Mouse (Mus musculus): Measurements from ENCODE around the gene Eif5a.
A peak's percentile ranks its signal among the peaks of the same experiment; 100 is the strongest.
"Not testable (repeated sequence)": the region's sequence is repeated elsewhere in the genome, so short reads cannot be mapped to it uniquely, and the experiment has no call there.

The Eif5a gene

GRCm38 (mm10) chr11:69921114-69922011 lies at the start of gene Eif5a:
Eif5a (minus strand) TSS chr11:69921958.
- DNase-seq (ENCODE audit: low read depth, low spot score): peak; percentile 100

DNA sequence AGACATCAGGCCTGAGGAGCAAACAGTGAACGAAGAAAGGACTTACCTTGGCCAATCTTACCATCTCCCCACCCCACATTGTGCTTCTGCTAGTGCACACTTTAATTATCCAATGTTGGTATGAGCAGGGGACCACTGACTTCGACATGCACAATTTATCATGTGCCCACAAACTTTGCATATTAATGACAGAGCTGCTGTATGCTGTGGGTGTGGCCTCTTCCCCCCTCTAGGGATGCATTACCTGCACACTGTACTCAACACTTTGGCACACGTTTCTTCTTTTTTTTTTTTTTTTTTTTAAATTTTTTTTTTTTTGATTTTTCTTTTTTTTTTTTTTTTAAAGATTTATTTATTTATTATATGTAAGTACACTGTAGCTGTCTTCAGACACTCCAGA lies 49.0 kb upstream of the Eif5a start:
- no peak for DNase-seq (ENCODE audit: low read depth, low spot score)

GRCm38 (mm10) chr11:69970222-69970621 lies 48.5 kb upstream of the Eif5a start:
- DNase-seq (ENCODE audit: low read depth, low spot score): no peak

DNA sequence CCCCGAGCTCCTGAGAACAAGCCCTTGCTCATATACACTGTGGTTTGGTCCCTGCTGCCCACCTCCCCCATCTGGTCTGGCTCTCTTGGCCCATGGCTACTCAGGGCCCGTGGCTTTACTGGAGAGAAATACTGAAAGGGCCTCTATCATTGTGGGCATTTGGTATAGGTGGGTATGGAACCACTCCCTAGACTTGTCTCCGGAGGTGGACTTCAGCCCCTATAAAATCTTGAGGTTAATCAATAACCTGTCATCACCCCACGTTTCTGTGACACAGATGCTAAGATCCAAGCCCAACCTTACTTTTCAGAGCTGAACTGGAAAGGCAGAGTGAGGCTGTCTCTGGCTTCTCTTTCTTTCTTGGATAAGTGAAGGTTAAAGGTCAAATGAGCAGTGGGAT lies 47.0 kb upstream of the Eif5a start:
- no peak for DNase-seq (ENCODE audit: low read depth, low spot score)

DNA sequence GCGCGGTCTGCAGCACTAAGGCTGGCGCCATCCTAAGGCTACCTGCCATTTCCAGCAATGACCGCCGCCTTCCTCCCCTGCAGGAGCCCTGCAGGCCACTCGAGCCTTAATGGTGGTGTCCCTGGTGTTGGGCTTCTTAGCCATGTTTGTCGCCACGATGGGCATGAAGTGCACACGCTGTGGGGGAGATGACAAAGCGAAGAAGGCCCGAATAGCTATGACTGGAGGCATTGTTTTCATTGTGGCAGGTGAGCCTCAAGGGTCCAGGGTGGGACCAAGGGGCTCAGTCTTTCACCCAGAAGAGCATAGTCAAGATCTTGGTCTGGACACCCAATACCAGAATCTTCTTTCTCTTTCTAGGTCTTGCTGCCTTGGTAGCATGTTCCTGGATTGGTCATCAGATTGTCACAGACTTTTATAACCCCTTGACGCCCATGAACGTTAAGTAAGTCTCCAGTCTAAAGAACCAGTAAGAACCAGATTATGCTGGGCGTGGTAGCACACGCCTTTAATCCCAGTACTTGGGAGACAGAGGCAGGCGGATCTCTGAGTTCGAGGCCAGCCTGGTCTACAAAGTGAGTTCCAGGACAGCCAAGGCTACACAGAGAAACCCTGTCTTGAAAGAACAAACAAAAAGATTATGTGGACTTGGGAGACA lies 45.2 kb upstream of the Eif5a start:
- DNase-seq (ENCODE audit: low read depth, low spot score): no peak

DNA sequence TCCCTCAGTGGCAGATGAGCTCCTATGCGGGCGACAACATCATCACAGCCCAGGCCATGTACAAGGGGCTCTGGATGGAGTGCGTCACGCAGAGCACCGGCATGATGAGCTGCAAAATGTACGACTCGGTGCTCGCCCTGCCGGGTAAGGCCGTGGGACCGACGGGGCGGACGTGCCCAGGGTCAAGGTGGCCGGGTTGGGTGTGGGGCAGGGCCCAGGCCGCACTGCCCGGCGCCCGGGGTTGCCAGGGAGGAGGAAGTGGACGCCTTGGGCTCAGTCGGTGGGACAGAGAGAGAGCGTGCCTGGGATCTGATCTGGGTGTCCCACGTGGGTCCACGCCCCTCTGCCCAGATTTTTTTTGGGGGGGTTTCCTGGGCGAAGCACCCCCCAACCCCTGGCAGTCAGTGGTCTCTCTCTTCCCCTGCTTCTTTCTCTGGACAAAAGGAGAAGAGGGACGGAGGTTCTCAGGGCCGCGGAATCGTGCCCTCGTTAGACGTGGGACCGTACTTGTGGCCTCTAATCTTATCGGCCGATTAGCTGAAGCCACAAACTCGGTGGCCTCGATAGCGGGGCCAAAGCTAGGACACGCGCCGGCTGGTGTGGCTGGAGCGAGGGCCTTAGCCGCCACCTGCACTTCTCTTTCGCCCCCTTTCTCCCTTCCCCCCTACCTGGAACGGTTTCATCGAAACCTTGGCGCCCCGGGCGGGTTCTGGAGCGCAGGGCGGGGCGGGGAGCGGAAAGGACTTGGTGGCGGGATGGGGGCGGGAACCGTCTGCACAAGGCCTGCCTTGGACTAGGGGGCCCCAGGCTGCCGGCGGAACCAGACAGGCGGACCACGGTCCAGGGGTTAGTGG lies 44.5 kb upstream of the Eif5a start:
- DNase-seq (ENCODE audit: low read depth, low spot score): no peak

GRCm38 (mm10) chr11:69965271-69966005 lies 43.7 kb upstream of the Eif5a start:
- DNase-seq (ENCODE audit: low read depth, low spot score): no peak

DNA sequence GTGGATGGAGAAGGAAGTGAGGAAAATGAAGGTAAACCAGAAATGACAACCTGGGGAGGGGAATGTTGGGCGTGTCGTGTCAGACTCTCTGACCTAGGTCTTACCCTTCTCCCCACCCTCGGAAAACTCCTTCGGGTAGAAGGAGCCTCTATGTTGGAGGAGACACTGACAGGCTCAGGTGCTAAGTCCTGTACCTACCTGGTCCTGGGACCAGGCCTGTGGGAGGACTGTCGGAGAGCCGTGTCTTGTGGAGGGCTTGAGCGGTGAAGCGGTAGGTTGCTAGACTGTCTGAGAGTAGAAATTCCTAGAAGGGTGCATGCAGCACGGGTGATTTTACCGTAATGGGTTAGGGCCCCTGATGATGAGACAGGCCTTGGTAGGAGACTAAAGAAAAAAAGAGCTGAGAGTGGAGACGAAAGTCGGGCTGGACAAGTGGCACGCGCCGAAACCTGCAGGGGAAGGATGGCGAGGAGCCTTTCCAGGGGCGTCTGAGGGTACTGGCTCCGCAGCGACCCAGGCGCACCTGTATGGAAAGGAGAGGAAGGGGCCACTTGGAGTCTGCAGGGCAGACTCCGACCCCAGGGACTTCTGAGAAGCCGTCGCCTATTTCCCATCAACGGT lies 43.0 kb upstream of the Eif5a start, which contains the start of gene Cldn7:
Gene Cldn7, plus strand, starts transcription at position 130 of the 621 bp plus-strand sequence.
- DNase-seq (ENCODE audit: low read depth, low spot score): no peak

DNA sequence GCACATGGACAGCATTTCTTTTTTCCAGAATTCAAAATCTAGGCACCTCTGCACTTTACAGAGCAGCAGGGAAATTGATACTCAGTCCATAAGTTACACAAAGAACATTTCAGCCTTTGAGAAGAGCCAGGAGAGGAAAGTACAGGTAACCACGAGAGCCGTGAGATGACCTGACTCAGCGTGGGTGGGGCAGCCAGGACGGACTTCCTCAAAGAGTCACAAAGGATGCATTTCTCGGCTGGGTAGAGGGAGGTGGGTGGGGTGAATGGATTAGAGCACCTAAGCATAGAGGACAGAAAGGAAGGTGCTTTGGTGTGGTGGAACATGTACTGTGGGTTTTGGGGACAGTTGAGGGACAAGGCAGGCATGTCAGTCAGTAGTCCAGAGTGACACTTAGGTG lies 40.1 kb upstream of the Eif5a start:
- DNase-seq (ENCODE audit: low read depth, low spot score): no peak

GRCm38 (mm10) chr11:69960616-69961015 lies 38.9 kb upstream of the Eif5a start:
- no peak for DNase-seq (ENCODE audit: low read depth, low spot score)

DNA sequence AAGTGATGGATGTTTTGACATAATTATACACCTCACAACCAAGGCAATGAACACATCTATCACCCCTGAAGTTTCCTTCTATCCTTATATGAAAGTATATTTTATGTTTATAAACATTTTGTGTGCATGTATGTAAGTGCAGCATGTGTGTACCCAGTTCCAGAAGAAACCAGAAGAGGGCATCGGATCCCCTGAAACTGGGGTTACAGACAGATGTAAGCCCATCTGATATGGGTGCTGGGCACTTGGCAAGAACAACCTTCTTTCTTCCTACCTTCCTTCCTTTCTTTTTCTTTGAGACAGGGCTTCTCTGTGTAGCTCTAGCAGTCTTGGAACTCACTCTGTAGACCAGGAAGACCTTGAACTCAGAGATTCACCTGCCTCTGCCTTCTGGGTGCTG lies 34.5 kb upstream of the Eif5a start:
- no peak for DNase-seq (ENCODE audit: low read depth, low spot score)

GRCm38 (mm10) chr11:69955618-69956017 lies 33.9 kb upstream of the Eif5a start:
- not testable (repeated sequence) for DNase-seq (ENCODE audit: low read depth, low spot score)

- DNase-seq (ENCODE audit: low read depth, low spot score): no peak
Measured at GRCm38 (mm10) chr11:69953267-69953915, 31.6 kb upstream of the Eif5a start.

- DNase-seq (ENCODE audit: low read depth, low spot score): no peak
Measured at GRCm38 (mm10) chr11:69952274-69952673, 30.5 kb upstream of the Eif5a start.

- no peak for DNase-seq (ENCODE audit: low read depth, low spot score)
Measured at GRCm38 (mm10) chr11:69950807-69951459, 29.2 kb upstream of the Eif5a start.

DNA sequence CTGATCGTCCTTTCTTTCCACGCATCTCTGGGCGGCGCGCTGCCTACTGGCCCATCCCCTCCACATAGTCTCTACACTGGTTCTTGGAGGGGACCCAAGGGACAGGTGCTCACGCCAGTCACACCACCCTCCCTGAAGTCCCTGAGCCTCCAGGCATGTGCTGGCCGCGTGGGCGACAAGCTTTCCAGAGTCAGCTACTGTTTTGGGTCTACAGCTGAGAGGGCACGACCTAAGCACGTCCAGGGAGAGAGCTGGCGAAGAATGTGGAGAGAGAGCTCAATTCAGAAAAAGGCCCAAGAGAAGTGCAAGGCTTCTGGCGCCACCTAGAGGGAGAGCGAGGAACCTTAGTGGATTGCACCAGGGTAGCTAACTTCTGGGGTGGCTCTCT lies 27.0 kb upstream of the Eif5a start:
- DNase-seq (ENCODE audit: low read depth, low spot score): no peak

GRCm38 (mm10) chr11:69948066-69948762 lies 26.5 kb upstream of the Eif5a start, which contains the start of gene Slc2a4:
Slc2a4 (minus strand) TSS chr11:69948188.
- DNase-seq (ENCODE audit: low read depth, low spot score): peak; percentile 64

DNA sequence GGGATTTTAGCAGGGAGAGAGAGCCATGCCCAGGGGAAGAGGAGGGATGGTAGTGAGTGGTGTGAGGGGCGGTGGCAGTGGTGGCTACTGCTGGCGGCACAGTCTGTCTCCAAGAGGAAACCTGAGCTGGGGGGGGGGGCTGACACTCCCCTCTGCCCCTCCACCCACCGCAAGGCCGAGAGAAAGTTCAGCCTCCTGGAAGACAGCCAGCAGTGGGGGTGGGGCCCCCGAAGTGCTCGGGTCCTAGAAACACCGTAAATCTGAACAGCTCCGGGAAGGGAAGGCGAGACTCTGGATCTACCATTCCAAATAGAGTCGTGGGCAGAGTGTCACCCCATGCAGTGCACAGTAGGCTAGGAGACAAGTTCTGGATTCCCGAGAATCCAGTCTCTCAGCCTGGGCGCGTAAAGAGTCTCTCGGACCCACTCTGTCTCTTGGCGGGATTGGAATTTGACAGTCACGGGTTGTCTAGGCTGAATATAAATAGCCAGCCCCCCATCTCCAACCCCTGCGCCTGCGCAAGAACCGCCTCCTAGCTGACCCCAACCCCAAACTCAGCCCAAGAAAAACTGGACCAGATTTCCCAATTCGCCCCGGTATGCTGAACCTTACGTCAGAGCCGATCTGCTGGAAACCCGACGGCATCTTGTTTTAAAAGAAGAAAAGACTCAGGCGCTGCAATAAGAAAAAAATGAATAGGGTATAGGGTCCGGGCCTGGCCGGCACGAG lies 25.7 kb upstream of the Eif5a start:
- no peak for DNase-seq (ENCODE audit: low read depth, low spot score)
